Mouse (Mus musculus): ENCODE data around the gene Acss2. TPM values are rescaled to one million over a fixed set of nuclear protein-coding genes. Genes with fewer than 3 reads are reported as not detected.

Gene Acss2
- total RNA-seq, 2 experiments from 2014 or later = 3.0 to 8.0 TPM

DNA sequence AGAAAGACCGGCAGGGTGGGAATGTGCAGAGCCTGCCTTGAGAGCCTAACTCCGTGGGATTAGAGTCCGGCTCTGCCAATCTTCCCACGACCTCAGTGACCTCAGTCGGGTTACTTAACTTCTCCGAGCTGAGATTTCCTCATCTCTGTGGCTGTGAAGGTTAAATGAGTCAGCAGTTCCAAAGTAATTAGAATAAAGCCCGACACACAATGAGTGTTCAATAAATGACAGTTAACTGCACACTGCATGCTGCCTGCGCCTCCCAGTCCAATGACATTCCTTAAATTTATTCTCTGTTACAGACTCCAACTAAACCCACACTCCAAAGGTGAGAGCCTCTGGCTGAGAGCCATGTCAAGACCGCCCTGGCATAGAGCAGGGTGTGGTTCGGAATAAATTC is 67.7 kb downstream of the Acss2 start:
- ATAC-seq (replicated peaks; ENCODE audit: poor library complexity) = peak; percentile 75

DNA sequence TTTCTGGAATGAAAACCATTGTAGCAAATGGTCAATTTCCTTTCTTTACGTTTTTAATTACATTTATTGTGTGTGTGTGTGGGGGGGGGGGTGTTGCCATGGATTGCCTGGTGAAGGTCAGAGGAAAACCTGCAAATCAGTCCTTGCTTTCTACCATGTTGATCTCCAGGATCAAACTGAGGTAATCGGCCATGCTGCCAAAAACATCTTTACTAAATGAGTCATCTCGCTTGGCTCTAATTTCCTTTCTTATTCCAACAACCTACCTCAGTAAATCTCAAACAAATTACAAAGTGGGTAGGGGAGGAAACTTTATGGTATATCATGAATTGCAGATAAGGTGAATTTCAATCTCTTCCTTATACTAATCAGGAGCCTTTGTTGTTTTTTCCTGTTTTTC is 70.4 kb downstream of the Acss2 start:
- no peak for ATAC-seq (replicated peaks; ENCODE audit: poor library complexity)

DNA sequence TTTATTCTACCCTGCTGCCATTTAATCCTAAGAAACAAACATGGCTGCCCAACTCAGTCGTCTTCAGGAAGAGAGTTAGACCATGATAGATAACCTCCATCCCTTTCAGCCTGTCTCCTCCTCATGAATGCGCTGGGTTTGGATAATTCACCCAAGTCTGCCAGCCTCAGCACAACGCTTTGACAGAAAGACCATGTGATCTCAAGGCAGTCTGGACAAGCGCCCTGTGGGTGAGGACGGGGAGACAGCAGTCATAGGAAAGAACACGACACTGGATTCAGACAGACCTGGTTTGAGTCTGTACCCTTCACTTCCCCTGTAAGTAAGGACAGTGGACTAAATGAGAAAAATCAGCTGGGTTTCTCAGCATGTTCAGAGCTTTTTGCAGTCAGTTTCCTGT is 71.8 kb downstream of the Acss2 start:
- ATAC-seq (replicated peaks; ENCODE audit: poor library complexity) = no peak

DNA sequence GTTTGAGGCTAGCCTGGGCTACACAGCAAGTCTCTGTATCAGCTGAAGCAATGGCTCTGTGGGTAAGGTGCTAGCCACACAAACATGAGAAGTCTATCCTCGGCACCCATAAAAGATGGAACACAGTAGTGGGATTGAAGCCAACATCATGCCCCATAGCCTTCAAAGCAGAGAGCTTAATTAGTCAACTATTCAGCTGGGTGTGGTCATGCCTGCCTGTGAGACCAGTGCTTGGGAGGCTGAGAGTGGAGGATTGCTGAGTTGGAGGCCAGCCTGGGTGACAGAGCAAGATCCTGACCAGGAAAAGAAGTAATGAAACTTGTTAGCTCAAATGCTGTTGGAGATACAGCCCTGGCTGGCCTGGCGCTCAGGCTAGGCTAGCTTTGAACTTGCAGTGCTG is 73.1 kb downstream of the Acss2 start:
- no peak for ATAC-seq (replicated peaks; ENCODE audit: poor library complexity)

DNA sequence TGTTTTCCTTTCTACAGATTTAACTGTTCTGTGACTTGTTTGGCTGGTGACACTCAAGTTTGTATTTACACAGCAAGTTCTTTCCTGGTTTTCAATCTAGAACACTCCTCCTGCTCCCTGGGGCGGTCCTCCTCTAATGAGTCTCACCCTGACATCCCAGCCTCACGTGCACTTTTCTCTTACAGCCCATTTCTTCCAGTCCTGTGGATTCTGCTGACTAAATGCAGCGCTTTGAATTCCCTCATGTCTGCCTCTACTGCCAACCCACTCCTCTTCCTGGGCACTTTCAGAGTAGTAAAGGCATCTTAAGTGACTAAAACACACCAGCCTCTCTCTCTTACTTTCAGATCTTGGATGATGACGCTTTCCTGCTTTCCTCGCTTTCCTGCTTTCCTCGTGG is 73.9 kb downstream of the Acss2 start:
- no peak for ATAC-seq (replicated peaks; ENCODE audit: poor library complexity)

DNA sequence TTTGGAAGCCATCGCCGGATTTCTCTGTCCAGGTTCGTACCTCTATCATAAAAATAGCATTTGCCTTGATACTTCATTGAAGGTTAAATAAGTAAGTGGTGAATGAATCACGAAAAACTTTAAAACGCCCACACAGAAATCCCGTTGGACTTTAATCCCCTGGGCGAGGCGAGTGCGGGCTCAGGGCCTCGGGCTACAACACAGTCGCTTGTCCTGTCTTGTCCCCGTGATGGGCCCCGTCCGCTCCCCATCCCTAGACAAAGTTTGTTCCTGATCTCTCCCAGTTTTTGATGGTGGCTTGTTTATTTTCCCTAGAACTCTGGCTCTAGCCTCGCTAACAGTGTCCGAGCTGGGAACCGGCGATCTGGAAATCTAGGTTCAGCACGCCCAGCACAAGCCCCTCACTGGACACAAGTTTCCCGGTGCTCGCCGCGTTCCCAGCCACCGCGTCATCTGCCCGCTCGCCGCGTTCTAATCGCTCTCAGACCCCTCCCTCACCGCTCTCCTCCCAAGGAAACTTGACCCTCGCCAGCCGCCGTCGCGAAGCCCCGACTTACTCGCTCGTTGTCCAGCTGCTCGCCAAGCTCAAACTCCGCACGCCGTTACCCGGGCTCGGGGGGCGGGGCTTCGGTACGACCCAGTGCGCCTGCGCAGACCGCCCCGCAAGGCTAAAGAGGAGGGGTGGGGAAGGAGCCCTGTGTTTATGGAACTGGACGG is 74.5 kb downstream of the Acss2 start, which contains the start of gene Gss:
Gene Gss (minus strand): TSS at position 674 of the 717 bp plus-strand sequence.
- ATAC-seq (replicated peaks; ENCODE audit: poor library complexity) = peak; percentile 95

DNA sequence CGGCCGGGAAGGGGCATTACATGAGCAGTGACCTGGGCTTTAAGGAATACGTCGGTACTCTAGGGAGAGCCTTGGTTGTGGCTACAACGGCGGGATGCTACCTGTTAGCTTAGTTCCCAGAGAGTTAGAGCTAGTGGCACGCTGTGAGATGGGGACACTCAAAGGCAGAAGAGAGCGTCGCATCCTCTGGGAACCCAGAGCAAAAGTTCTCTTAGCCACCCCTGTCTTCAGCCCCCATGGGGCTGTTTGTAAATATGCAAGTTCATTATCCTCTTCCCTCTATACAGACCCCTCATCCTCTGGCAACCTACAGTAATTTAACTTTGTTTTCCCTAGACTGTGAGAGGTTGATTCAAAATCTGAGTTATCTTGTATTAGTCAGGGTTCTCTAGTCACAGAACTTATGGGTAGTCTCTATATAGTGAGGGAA is 75.1 kb downstream of the Acss2 start:
- ATAC-seq (replicated peaks; ENCODE audit: poor library complexity) = no peak

DNA sequence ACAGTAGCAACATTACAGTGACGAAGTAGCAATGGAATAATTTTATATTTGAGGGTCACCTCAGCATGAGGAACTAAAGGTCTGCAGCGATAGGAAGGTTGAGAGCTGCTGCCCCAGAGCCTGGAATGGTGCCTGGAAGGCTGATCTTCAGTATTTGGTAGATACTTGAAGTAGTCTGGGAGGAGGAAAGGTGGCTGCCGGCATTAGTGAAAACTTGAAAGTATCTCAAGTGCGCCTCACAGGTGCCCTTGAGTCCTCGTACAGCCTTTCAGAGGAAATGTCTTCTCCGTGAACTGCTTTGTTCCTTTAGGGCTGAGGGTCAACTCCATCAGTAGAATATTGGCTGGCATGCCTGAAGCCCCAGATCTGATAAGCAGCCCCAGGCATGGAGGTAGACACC is 77.8 kb downstream of the Acss2 start:
- no peak for ATAC-seq (replicated peaks; ENCODE audit: poor library complexity)

DNA sequence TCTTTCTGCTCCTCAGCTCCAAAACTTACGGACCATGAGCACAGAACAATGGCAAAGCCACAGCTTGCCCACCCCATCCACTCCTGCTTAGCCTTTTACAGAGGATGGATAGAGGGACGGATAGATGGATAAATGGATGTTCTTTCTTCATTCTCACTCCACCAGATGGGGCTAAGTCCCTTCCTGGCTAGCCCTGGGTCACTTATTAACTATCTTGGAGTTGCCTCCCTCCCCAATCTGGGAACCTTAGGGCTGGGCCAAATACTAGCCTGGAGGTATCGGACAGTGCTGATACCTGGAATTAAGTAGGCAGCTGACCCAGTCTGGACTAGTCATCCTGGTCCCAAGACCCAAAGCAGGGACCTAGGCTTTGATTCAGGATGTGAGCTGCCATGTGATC is 86.0 kb downstream of the Acss2 start:
- ATAC-seq (replicated peaks; ENCODE audit: poor library complexity) = no peak

DNA sequence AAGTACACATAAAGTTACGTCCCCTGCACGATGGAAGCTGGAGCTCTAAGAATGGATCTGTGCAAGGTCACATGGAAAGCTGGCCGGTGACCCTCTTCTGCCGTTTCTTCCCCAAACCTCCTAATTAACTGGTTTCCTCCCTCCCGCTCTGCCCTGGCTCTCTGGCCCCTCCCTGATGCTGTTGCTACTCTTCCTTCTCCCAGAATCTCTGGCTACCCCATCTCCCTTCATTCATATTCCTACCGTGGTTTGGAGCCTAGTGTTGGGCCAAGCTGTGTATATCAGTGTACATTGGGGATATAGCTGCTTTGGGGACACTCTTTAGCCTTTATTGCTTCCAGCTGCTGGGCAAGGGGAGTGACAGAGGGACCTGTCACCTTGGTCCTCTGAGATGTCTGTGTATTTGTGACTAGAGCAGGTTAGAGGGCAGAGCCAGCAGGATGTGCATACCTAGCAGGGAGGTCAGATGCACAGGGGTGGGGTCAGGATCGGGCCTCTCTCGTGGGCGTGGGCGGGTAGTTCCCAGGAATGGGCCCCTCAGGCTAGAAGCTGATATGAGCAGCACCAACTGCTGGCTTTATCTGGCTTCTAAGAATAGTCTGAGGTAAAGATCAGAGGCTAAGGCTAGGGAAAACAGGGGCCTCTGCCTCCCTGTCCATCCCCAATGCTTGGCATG is 87.0 kb downstream of the Acss2 start:
- ATAC-seq (replicated peaks; ENCODE audit: poor library complexity) = peak; percentile 73

DNA sequence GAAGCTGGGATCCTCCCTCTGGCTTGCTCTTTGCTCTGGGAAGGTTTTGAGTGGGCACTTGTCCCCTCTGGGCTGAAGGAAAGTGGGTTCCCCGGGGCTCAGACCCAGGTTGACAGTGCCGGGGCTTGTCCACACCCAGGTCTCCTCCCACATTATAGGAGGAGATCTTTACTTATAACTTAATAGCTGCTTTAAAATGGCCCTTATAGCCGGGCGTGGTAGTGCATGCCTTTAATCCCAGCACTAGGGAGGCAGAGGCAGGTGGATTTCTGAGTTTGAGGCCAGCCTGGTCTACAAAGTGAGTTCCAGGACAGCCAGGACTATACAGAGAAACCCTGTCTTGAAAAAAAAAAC is 87.5 kb downstream of the Acss2 start:
- ATAC-seq (replicated peaks; ENCODE audit: poor library complexity) = peak; percentile 66

DNA sequence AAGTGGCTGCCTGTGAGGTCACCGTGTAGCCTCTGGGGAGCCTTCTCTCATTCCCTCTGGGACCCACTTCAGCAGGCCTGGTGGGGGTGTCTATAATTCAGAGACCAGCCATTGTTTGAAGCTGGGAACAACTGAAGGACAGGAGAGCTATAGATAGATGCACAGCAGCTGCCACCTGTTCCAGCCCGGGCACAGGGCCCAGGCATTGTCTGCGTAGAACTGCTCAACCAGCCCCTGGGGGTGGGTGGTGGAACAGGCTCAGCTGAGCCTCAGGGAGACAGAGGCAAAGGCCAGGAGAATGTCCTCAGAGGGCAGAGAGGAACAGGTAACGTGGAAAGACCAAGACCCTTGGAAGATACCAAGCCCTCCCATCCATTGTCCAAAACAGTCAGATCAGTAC is 88.6 kb downstream of the Acss2 start:
- peak; percentile 49; the same call in 1 of the 2 replicates for ATAC-seq (replicated peaks; ENCODE audit: poor library complexity)

DNA sequence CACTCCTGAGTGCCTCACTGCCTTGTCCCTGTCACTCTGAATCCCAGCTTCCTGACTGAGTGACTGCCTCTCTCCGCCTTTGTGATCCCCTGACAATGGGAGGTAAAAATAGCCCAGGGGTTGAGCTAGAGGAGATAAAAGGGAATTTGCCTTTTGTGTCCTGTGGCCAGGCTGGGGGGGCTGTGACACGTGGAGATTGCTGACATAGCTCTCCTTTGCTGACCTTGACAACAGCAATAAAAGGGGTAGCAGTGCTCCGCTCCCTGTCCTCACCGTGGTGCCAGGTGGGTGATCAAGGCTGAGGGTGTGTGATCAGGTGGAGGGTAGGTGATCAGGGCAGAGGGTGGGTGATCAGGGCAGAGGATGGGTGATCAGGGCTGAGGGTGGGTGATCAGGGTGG is 93.2 kb downstream of the Acss2 start, which contains the start of gene Myh7b:
Gene Myh7b (plus strand): TSS at position 235 of the 400 bp plus-strand sequence.
- ATAC-seq (replicated peaks; ENCODE audit: poor library complexity) = no peak

DNA sequence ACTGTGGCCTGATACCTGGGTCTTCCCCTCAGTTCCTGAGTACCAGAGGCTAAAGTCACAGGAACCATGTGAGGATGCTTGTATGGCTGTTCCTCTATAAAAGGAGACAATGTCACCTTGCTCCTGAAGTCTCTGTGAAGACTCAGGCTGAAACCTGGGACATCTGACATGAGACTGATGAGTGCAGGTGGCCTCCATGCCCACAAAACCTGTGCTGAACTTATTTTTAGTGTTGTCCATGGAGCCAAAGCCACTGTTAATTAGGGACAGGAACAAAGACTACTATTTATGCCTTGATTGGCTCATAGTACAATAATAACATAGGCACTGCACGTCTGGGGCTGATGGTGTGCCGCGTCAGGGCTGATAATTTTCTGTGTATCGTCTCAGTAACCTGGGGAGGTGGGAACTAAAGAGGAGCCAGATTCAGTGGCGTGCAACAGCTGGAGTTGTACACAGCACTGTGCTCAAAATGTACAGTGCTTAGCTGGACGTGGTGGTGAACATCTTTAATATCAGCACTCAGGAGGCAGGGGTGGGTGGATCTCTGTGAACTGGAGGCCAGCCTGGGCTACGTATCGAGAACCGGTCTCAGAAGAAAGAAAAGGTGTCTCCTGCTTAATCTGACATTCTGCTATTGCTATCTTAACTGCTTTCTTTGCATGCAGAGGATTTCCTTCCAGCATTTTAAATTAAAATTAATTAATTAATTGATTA is 94.2 kb downstream of the Acss2 start:
- no peak for ATAC-seq (replicated peaks; ENCODE audit: poor library complexity)

DNA sequence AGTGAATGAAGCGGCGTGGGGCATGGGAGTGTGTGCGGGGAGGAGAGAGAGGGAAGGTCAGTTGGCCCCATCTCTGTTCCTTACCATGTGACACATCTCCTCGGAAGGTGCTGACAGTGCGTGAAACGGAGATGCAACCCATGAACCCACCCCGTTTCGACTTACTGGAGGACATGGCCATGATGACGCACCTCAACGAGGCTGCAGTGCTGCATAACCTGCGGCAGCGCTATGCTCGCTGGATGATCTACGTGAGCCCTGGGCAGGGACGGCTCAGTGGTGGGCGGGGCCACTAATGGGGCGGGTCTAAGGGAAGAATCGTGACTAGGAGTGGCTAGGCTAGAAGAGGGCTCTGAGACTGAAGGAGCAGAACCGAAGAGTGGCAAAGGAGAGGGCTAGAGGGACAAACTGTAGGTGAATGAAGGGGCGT is 95.6 kb downstream of the Acss2 start:
- peak; percentile 99 for ATAC-seq (replicated peaks; ENCODE audit: poor library complexity)

DNA sequence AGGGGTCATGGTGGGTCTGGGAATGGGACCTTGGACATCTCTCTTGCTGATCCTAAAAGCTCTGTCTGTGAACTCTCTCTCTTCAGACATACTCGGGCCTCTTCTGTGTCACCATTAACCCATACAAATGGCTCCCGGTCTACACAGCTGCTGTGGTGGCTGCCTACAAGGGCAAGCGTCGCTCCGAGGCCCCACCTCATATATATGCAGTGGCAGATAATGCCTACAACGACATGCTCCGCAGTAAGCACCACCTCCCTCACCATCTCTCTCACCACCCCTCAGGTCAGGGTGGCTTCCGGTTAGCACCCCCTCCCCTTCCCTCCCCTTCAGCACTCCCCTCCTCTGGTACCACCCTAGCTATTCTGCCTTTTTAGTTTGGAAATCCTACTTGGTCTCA is 96.2 kb downstream of the Acss2 start:
- ATAC-seq (replicated peaks; ENCODE audit: poor library complexity) = no peak

DNA sequence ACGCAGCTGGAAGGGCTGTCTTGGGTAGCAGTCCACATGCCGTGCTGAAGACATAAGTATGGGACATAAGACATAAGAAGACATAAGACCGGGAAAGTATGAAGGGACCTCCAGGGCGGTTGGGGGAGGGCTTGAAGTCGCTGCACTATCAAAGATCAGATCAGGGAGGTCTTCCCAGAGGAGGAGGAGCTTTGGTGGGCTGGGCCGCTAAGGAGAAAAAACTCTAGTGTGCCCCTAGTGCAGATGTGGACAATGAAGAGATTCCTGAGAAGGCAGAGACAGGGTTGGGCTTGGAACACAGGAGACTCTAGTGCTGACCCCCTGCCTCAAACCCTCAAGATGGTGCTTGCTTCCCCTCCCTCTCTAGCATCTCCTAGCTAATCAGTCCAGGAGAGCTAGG is 99.2 kb downstream of the Acss2 start:
- no peak for ATAC-seq (replicated peaks; ENCODE audit: poor library complexity)

DNA sequence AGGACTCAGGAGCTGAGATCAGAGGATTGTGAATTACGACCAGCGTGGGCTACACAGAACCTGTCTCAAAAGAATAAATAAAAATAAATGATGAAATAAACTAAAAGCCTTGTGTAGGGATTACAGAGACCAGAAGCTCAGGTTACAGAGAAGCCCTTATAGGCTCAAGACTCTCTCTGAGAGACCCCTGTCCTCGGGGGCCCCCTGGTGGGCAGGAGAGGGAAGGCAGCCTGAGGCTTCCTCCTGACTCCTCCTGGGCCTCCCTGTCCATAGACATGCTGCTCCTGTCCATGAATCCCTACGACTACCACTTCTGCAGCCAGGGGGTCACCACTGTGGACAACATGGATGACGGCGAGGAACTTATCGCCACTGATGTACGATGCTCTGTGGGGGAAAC is 102.1 kb downstream of the Acss2 start:
- peak; percentile 85 for ATAC-seq (replicated peaks; ENCODE audit: poor library complexity)

DNA sequence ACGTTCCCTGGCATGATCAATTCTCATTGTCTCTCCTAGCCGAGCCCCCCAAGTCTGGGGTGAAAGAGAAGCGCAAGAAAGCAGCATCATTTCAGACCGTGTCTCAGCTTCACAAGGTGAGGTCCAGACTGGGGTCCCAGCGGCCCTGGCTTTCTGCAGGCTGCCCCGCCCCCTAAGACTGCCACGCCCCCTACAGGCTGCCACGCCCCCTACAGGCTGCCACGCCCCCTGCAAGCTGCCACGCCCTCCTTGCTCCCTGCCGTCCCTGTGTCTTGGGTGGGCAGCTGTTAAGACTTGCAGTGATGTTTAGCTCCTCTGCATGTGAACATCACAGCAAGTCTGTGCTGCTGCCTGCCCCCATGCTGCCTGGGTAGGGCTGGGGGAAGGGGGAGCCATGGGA is 104.9 kb downstream of the Acss2 start:
- 0 out of 2 replicates have a peak, but pooled peaks have one; percentile 21 for ATAC-seq (replicated peaks; ENCODE audit: poor library complexity)

DNA sequence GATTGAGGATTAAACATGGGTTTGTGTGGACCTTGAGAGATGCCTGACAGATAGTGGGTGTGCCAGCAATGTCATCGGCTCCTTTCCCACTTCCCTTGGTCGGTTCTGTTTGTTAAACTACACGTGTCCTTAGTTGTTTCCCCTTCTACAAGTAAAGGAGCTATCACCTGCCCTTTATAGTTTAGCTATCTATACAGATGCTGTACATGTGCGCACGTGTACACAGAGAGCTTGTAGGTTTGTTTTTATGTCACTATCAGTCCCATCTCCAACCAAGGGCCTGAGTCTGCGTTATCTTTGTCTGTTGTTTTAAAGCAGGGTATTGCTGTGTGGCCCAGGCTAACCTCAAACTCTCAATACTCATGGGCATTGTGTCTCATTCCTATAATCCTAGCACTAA is 106.2 kb downstream of the Acss2 start:
- no peak for ATAC-seq (replicated peaks; ENCODE audit: poor library complexity)

DNA sequence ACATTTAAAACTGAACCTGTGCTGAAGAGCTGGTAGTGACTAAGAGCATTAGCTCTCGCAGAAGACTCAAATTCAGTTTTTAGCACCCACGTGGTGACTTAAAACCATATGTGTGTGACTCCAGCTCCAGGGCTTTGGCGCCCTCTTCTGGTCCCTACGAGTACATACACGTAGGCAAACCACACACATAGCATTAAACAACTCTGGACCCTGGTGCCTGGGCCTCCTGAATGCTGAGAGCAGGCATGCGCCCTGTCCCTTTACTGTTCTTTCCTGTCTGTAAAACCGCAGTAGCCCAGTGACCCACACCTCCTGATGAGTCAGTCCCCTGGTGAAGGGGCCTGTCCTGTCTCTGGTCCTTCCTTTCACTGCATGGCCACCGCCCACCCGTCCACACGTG is 107.0 kb downstream of the Acss2 start:
- ATAC-seq (replicated peaks; ENCODE audit: poor library complexity) = peak; percentile 74

DNA sequence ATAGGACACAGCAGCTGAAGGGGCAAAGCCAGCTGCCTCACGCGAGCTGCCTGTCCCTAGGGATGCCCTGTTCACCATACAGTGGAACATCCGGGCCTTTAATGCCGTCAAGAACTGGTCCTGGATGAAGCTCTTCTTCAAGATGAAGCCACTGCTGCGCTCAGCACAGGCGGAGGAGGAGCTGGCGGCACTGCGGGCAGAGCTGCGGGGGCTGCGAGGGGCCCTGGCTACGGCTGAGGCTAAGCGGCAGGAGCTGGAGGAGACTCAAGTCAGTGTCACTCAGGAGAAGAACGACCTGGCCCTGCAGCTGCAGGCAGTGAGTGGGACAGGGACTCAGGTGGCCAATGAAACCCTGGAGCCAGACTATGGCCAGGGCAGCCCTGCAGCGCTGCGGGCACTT is 108.5 kb downstream of the Acss2 start:
- ATAC-seq (replicated peaks; ENCODE audit: poor library complexity) = no peak

All from megakaryocyte progenitor cell, adult 5-6 weeks (primary cell).